Mouse (Mus musculus): Measurements from ENCODE around the gene Wls. TPM values are rescaled to one million over a fixed set of nuclear protein-coding genes. Genes with fewer than 3 reads are reported as not detected.

Wls gene
- polyA plus RNA-seq, 1 experiment from 2014 or later, result 128 TPM

DNA sequence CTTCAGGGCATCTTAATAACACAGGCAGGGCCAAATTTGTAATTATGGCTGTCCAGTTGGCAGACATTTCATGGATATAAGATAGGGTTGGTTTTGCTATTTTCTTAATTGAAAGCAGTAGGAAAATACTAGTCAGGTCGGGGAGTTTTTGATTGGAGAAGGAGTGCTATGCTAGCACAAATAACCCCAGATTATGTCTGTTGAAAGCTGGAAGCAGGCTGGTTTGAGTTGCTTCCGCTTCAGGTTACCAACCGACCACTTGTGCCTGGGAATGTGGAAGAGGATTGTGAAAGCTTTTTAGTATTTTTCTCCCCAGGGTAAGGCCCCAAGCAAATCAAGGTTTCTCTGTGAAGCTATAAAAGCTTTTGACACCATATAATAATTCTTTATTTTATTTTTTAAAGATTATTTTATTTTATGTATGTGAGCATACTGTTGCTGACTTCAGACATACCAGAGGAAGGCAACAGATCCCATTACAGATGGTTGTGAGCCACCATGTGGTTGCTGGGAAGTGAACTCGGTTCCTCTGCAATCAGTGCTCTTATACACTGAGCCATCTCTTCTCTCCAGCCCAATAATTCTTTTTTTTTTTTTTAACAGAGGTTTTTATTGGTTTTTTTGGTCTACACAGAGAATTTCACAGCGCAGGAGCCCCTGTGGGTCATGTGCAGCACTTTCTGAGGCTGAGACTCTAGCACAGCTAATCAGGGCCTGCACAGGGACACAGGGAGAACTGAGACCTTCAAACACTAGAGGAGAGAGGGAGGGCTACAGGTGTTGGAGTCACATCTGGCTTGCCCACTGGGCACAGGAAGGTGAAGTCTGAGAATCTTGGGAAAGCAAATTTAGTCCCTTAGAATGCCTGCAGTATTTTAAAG lies 50.9 kb downstream of the Wls start:
- Histone ChIP-seq H3K4me1 (ENCODE audit: control insufficient read depth, insufficient read depth, low read length) (peaks cover 15% of the 10 kb centered on the region), H3K9ac (ENCODE audit: low read length) (no peak overlapping the region), H3K27ac (ENCODE audit: low read length) (no peak overlapping the region), H3K36me3 (ENCODE audit: control insufficient read depth, insufficient read depth) (no peaks in the 10 kb centered on the region), H3K4me3 (ENCODE audit: low read length) (no peak overlapping the region), H3K9me3 (replicated peaks; ENCODE audit: control insufficient read depth, low read length) (no peaks in the 10 kb centered on the region), H3K27me3 (ENCODE audit: control insufficient read depth, insufficient read depth, low read length) (no peaks in the 10 kb centered on the region), H3K4me2 (ENCODE audit: low read depth, low read length) (no peak overlapping the region)
- ATAC-seq (replicated peaks; ENCODE audit: extremely low read depth, insufficient read depth, low FRiP score), result no peak
- 69% methylated on average over 5 of the region's 5 CpGs for WGBS

DNA sequence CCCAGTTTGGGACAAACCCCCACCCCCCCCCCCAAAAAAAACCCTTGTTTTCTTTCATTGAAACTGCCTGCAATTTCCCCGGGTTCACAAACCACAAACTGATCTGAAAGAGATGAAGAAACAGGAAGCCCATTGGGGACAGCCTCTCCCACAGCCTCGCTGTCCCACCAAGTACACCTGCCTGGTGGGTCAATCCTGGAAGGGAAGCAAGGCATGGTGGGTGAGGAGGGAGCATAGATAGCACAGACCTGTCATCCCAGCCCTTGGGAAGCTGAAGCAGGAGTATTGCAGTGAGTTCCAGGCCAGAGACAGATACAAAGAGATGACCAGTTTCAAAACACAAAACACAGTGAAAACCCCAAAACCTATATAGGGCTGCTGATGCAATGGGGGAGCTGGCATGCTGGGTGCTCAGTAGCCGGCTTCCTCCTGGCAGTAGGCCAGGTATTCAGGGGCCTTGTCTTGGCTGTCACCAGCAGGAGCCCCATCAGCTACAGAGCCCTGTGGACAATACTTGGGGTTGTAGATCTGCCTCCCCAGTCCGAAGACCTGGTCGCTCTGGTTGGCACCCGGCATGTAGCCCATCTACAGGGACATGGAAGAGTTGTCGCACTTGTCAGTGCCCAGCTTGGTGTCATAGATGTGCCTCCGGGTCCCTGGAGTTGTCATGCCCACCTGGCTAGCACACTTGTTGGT lies 51.7 kb downstream of the Wls start:
- no peak overlapping the region for H3K9ac ChIP-seq (ENCODE audit: low read length)
- H3K36me3 ChIP-seq (ENCODE audit: control insufficient read depth, insufficient read depth), result no peaks in the 10 kb centered on the region
- H3K4me1 ChIP-seq (ENCODE audit: control insufficient read depth, insufficient read depth, low read length), result peaks cover 7% of the 10 kb centered on the region
- H3K27ac ChIP-seq (ENCODE audit: low read length), result no peak overlapping the region
- peak; percentile 24; the same call in 1 of the 2 replicates for ATAC-seq (replicated peaks; ENCODE audit: extremely low read depth, insufficient read depth, low FRiP score)
- H3K9me3 ChIP-seq (replicated peaks; ENCODE audit: control insufficient read depth, low read length), result no peaks in the 10 kb centered on the region
- WGBS, result 79% methylated on average over 8 of the region's 8 CpGs
- H3K4me2 ChIP-seq (ENCODE audit: low read depth, low read length), result no peak overlapping the region
- no peaks in the 10 kb centered on the region for H3K27me3 ChIP-seq (ENCODE audit: control insufficient read depth, insufficient read depth, low read length)
- no peak overlapping the region for H3K4me3 ChIP-seq (ENCODE audit: low read length)

DNA sequence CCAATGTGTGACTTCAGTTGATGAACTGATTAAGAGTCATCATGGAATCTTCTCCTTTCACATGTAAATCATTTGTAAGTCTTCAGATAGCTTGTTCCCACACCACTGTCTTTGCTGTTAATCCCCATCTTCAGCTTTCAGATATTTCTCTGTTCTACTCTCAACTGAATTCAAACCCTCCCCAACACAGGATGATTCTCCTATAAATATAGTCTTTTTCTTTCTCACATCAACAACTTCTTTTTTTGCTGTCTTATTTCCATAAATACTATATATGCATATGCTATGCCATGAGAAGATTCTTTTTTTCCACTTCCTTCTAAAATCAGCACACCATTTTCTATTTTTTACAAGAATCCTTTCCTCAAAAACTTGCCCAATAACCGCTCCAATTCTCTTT lies 67.9 kb downstream of the Wls start:
- no peak overlapping the region for H3K27ac ChIP-seq (ENCODE audit: low read length)
- H3K4me1 ChIP-seq (ENCODE audit: control insufficient read depth, insufficient read depth, low read length), result no peaks in the 10 kb centered on the region
- H3K9ac ChIP-seq (ENCODE audit: low read length), result no peak overlapping the region
- H3K27me3 ChIP-seq (ENCODE audit: control insufficient read depth, insufficient read depth, low read length), result no peaks in the 10 kb centered on the region
- H3K9me3 ChIP-seq (replicated peaks; ENCODE audit: control insufficient read depth, low read length), result no peaks in the 10 kb centered on the region
- WGBS, result 88% methylated on average over 1 of the region's 1 CpGs
- H3K4me3 ChIP-seq (ENCODE audit: low read length), result no peak overlapping the region
- no peak overlapping the region for H3K4me2 ChIP-seq (ENCODE audit: low read depth, low read length)
- H3K36me3 ChIP-seq (ENCODE audit: control insufficient read depth, insufficient read depth), result peaks cover 16% of the 10 kb centered on the region
- ATAC-seq (replicated peaks; ENCODE audit: extremely low read depth, insufficient read depth, low FRiP score), result no peak

DNA sequence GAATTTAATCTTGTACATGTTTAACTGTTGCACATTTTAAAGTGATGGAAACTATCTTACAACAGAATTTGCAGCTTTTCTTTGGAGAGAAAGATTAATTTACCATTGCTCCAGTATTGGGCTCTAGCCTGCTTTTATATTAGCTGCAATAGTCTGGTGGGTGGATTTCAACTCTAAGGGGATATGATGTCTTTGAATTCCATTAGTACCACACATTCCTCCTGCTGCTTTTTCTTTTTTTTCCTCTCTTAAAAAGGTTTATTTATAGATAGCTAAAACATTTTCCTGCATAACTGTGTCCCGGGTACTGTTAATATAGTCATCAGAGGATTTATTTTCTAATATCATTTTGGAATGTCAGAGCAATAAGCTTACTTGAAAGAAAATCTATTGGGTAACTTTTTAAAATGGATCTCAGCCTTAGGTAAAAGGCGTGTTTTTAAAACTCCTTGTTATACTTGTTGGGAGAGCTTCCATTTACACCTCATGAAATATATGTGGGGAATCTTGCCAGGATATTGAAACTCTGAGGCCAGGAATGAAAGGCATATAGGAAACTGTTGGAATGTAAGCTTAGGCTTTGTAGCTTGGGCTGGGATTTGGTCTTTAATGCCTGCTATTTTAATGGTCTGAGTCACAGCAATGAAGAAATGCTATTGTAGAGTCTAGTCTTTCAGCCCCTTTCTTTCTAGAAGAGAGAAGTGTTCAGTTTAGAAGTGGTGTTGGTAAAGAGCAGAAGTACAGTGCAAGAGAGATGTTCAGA lies 78.0 kb downstream of the Wls start:
- peak overlapping the region; percentile 58 for H3K27ac ChIP-seq (ENCODE audit: low read length)
- no peak overlapping the region for H3K4me2 ChIP-seq (ENCODE audit: low read depth, low read length)
- no peaks in the 10 kb centered on the region for H3K27me3 ChIP-seq (ENCODE audit: control insufficient read depth, insufficient read depth, low read length)
- no peaks in the 10 kb centered on the region for H3K9me3 ChIP-seq (replicated peaks; ENCODE audit: control insufficient read depth, low read length)
- ATAC-seq (replicated peaks; ENCODE audit: extremely low read depth, insufficient read depth, low FRiP score), result 0 out of 2 replicates have a peak, but pooled peaks have one; percentile 32
- WGBS, result 51% methylated on average over 2 of the region's 2 CpGs
- no peak overlapping the region for H3K9ac ChIP-seq (ENCODE audit: low read length)
- H3K4me3 ChIP-seq (ENCODE audit: low read length), result no peak overlapping the region
- H3K36me3 ChIP-seq (ENCODE audit: control insufficient read depth, insufficient read depth), result peaks cover 21% of the 10 kb centered on the region
- peaks cover 9% of the 10 kb centered on the region for H3K4me1 ChIP-seq (ENCODE audit: control insufficient read depth, insufficient read depth, low read length)

Other genes starting within 250 kb of the Wls start
- gene Rpe65, start 240.5 kb upstream of the Wls start, polyA plus RNA-seq (2015; fragmentation: Nextera tagmentation; extraction: Ambion mirVana), result not detected in 2 replicates

Measured in heart, embryonic 16.5 days (tissue).